Mouse (Mus musculus) heart, embryonic 14.5 days (tissue): ENCODE measurements around the gene Gp6. TPM values are rescaled to one million over a fixed set of nuclear protein-coding genes. Genes with fewer than 3 reads are reported as not detected.

Experiments used
- ATAC-seq: fragments of 200-750 bp; cut with Nextera tagmentation; 2 replicates; pipeline ENCODE4 v1.8.0; 2017; ENCODE audit warnings: low read depth, moderate TSS enrichment; ENCODE audit not compliant: insufficient number of reproducible peaks, insufficient read depth, low FRiP score
- H3K27ac ChIP-seq, 2 experiments: fragments of 200-500 bp in 1 of 2; fragments of 300-500 bp in 1 of 2; sonication (generic) in 1 of 2; replicated peaks in 1 of 2; 2 replicates each; pipeline ENCODE4 v1.5.1; 2012 to 2014; ENCODE audit warnings: low read depth in 2 of 2, low read length in 2 of 2, control low read depth in 1 of 2, mild to moderate bottlenecking in 1 of 2, mixed read lengths in 1 of 2; ENCODE audit not compliant: control insufficient read depth in 1 of 2, insufficient read depth in 1 of 2
- H3K27me3 ChIP-seq: fragments of 300-500 bp; sonication (generic); 2 replicates; pipeline ENCODE4 v1.6.1; 2014; ENCODE audit warnings: mild to moderate bottlenecking, low read length, control low read depth; ENCODE audit not compliant: control insufficient read depth, insufficient read depth
- H3K36me3 ChIP-seq: fragments of 300-500 bp; sonication (generic); 2 replicates; pipeline ENCODE4 v1.6.1; 2014; ENCODE audit warnings: mild to moderate bottlenecking, control low read depth, low read length, mixed read lengths; ENCODE audit not compliant: control insufficient read depth, insufficient read depth
- H3K4me1 ChIP-seq, 2 experiments: fragments of 200-500 bp in 1 of 2; fragments of 300-500 bp in 1 of 2; sonication (generic) in 1 of 2; 2 replicates each; pipeline ENCODE4 v1.6.1; 2012 to 2014; ENCODE audit warnings: low read length in 2 of 2, control low read depth in 1 of 2, mixed read lengths in 1 of 2; ENCODE audit not compliant: control insufficient read depth in 2 of 2, insufficient read depth in 2 of 2
- H3K4me2 ChIP-seq: fragments of 300-500 bp; sonication (generic); 2 replicates; pipeline ENCODE4 v1.6.1; 2014; ENCODE audit warnings: mild to moderate bottlenecking, low read length
- H3K4me3 ChIP-seq, 2 experiments: fragments of 200-500 bp in 1 of 2; fragments of 300-500 bp in 1 of 2; sonication (generic) in 1 of 2; 2 replicates each; pipeline ENCODE4 v1.5.1; 2012 to 2014; ENCODE audit warnings: low read length in 2 of 2, mild to moderate bottlenecking in 2 of 2, control low read depth in 1 of 2, low read depth in 1 of 2, moderate library complexity in 1 of 2; ENCODE audit not compliant: control insufficient read depth in 1 of 2, insufficient read depth in 1 of 2
- H3K9ac ChIP-seq: fragments of 300-500 bp; sonication (generic); 2 replicates; pipeline ENCODE4 v1.6.1; 2014; ENCODE audit warnings: mild to moderate bottlenecking, low read length
- H3K9me3 ChIP-seq: fragments of 300-500 bp; sonication (generic); 2 replicates; pipeline ENCODE4 v1.6.1; 2016; ENCODE audit warnings: low read length, control low read depth; ENCODE audit not compliant: control insufficient read depth
- WGBS: fragments of 180-500 bp; shearing (Covaris S2); extraction: QIAGEN DNeasy Blood & Tissue Kit; methylation state at CpG from one replicate; pipeline ENCODE4 v1.1.7; 2014; 5-methylcytosine and 5-hydroxymethylcytosine counted together
- polyA plus RNA-seq: library from polyadenylated mRNA; unstranded; fragments of >200 nt; fragmentation: Nextera tagmentation; extraction: Ambion mirVana; gene quantifications from 2 replicates; pipeline ENCODE4 v1.2.1, GENCODE M21; 2014

Gene Gp6
- 0.22 and 0.34 TPM in 2 replicates for polyA plus RNA-seq

DNA sequence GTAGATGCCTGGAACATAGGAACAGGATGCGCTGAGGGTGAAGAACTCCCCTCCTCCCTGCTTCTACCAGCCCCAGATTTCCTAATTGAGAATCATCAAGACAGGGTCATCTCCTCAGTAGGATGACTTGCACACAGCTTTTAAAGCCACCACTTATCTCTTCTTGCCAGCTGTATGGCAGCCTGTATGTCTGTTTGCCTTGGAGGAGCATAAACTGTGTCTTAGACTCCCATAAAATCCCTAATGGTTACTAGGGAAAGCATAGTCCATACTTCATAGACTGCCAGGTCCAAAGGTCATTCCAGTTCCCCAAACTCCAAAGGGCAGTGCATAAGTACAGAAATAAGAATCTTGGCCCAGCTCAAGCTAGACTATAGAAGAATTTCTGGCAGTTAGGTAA is at the start of gene Gp6:
Gene Gp6 (minus strand): TSS at position 15 of the 400 bp plus-strand sequence.
- ATAC-seq = no peak
- Histone ChIP-seq H3K36me3 (no peaks in the 10 kb centered on the region), H3K9ac (no peak within 1 kb of the TSS), H3K4me3 (no peak within 1 kb of the TSS), H3K4me1 (no peaks in the 10 kb centered on the region), H3K9me3 (no peaks in the 10 kb centered on the region), H3K27ac (no peak within 1 kb of the TSS), H3K4me2 (no peak within 1 kb of the TSS), H3K27me3 (no peaks in the 10 kb centered on the region)
- 83% methylated on average over 1 of the region's 1 CpGs for WGBS

DNA sequence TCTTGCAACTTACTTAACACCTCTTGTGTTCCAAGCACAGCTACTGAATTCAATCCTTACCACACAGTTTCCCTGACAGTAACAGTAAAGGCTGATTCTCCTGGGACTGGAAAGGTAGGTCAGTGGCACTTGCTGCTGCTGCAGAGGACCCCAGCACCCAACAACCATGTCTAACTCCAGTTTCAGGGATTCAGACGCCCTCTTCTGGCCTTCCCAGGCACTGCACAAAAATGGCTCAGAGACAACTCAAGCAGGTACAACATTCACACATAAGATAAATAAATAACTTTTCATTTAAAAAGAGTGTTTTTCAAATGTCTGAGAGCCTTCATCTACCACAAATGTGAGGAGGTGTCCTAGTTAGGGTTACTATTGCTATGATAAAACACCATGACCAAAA is 49.6 kb upstream of the Gp6 start:
- WGBS = 4% methylated on average over 1 of the region's 1 CpGs
- H3K9ac ChIP-seq = no peak overlapping the region
- ATAC-seq = no peak

DNA sequence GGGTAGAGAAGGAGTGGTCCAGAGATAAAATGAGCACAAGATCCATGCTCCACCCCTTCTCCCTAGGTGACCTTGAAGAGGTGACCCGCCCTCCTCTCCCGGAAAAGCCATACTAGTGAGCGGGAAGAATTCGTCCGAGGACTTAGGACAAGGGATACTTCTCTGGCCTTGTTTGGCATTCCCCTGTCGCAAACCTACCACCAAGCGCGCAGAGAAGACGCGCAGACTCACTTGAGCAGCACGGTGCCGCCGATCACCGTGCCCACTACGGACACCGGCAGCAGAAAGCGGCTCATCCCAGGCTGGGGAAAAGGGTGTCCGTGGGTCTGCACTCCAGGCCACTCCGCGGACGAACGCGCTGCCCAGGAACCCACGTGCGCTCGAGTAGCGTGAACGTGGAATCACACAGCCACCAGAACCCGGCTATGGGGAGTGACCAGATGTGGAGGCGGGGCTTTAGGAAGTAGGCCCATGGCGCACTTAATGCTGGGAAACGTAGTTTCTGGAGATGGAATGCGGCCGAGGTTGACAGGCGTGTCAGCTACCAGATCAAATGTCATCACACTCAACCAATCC is 47.8 kb upstream of the Gp6 start, which contains the start of gene Rdh13:
Gene Rdh13 (minus strand): TSS at position 434 of the 576 bp plus-strand sequence.
- ATAC-seq = peak; percentile 95
- WGBS = 0% methylated on average over 35 of the region's 35 CpGs
- H3K4me1 ChIP-seq = peaks cover 0 to 5% of the 10 kb centered on the region in 2 experiments; a peak in 1 of 4 replicates

More for the DNA sequence above, 49.6 kb upstream of the Gp6 start:
- Histone ChIP-seq H3K36me3 (peaks cover 21% of the 10 kb centered on the region), H3K4me3 (no peak overlapping the region), H3K27me3 (no peaks in the 10 kb centered on the region), H3K4me2 (no peak overlapping the region), H3K27ac (no peak overlapping the region), H3K4me1 (peaks cover 0 to 5% of the 10 kb centered on the region in 2 experiments; a peak in 1 of 4 replicates), H3K9me3 (no peaks in the 10 kb centered on the region)

DNA sequence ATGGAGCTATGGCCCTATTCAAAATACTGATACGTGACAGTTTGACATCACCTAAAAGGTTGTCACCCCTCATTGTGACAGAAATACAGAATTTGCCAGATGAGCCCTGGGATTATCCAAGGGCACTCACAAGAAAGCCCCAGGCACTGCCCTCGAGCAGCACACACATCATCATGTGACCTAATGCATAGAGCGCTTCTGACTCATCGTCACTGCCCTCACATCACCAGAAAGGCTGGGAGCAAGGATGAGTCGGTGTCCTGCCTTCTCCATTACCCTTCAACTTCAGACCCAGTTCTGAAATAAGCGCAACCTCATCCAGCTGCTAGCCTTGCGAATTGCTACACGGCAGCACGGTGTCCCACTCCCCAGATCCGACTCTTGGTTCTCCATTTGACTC is 43.0 kb upstream of the Gp6 start:
- 87% methylated on average over 10 of the region's 10 CpGs for WGBS
- H3K9me3 ChIP-seq = no peaks in the 10 kb centered on the region
- no peak overlapping the region for H3K9ac ChIP-seq
- no peak overlapping the region for H3K27ac ChIP-seq
- H3K27me3 ChIP-seq = no peaks in the 10 kb centered on the region
- H3K4me2 ChIP-seq = no peak overlapping the region
- peaks cover 79% of the 10 kb centered on the region for H3K36me3 ChIP-seq
- H3K4me3 ChIP-seq = no peak overlapping the region
- no peak for ATAC-seq
- peaks cover 0 to 5% of the 10 kb centered on the region in 2 experiments; a peak in 1 of 4 replicates for H3K4me1 ChIP-seq

More for the DNA sequence above, 47.8 kb upstream of the Gp6 start, which contains the start of gene Rdh13:
- Histone ChIP-seq H3K27ac (peak within 1 kb of the TSS; percentile 93), H3K4me3 (peak within 1 kb of the TSS; percentile 71 to 84), H3K36me3 (peaks cover 40% of the 10 kb centered on the region), H3K9ac (peak within 1 kb of the TSS; percentile 77), H3K9me3 (no peaks in the 10 kb centered on the region), H3K4me2 (peak within 1 kb of the TSS; percentile 70), H3K27me3 (no peaks in the 10 kb centered on the region)

DNA sequence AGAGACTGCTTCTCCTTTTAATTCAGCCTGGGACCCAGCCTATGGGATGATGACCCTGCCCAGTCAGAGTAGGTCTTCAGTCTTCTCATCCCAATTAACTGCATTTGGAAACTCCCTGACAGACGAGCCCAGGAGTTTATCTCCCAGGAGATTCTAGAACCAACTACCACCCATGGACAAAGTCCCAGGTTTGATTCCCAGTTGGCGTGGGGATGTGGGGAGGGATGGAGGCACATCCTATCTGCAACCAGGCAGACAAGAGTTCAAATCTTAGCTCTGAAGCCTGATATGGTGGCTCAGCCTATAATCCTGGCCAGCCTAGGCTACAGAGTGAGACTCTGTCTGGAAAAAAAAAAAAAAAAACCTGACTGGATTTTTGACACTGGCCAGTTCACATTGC is 40.2 kb upstream of the Gp6 start:
- H3K27me3 ChIP-seq = no peaks in the 10 kb centered on the region
- H3K36me3 ChIP-seq = peaks cover 92% of the 10 kb centered on the region
- no peak overlapping the region for H3K9ac ChIP-seq
- no peaks in the 10 kb centered on the region for H3K4me1 ChIP-seq
- H3K27ac ChIP-seq = no peak overlapping the region
- no peaks in the 10 kb centered on the region for H3K9me3 ChIP-seq
- no peak overlapping the region for H3K4me3 ChIP-seq
- ATAC-seq = no peak
- H3K4me2 ChIP-seq = no peak overlapping the region
- 87% methylated on average over 2 of the region's 2 CpGs for WGBS

DNA sequence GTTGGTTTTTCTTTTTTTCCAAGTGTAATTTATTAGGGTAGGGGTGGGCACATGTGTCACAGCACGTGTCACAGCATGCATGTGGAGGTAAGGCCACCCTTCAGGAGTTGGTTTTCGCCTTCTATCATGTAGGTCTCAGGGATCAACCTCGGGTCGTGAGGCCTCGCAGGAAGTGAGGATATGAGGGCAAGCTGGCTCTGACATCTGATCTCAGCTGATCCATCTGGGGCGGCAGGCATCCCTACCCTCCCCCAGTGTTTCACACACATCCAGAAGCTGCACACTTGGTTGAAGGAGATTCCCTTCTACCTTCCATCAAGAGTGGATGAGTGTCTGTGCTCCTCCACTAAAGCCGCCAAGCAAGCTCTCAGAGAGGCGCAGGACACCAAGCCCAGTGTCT is 34.5 kb upstream of the Gp6 start:
- no peak overlapping the region for H3K9ac ChIP-seq
- no peak overlapping the region for H3K4me2 ChIP-seq
- no peak overlapping the region for H3K4me3 ChIP-seq
- peaks cover 97% of the 10 kb centered on the region for H3K36me3 ChIP-seq
- H3K9me3 ChIP-seq = no peaks in the 10 kb centered on the region
- ATAC-seq = no peak
- no peak overlapping the region for H3K27ac ChIP-seq
- H3K4me1 ChIP-seq = no peaks in the 10 kb centered on the region
- no peaks in the 10 kb centered on the region for H3K27me3 ChIP-seq
- 94% methylated on average over 8 of the region's 8 CpGs for WGBS

DNA sequence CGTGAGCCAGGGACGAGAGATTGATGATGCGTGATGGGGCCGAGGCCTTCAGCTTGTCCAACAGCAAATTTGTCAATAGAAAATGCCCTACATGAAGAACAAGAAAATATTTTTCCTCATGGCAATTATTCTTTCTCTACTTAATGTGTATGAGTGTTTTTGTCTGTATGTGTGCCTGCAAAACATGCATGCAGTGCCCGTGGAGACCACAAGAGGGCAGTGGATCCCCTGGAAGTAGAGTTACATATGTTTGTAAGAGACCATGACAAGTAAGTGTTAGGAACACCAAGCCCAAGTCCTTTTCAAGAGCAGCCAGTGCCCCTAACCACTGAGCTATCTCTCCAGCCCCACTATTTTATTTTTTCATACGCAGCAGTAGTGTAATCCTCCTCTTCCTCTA is 34.0 kb upstream of the Gp6 start:
- no peak for ATAC-seq
- H3K4me2 ChIP-seq = no peak overlapping the region
- no peaks in the 10 kb centered on the region for H3K9me3 ChIP-seq
- WGBS = 80% methylated on average over 6 of the region's 6 CpGs
- no peak overlapping the region for H3K27ac ChIP-seq
- peaks cover 97% of the 10 kb centered on the region for H3K36me3 ChIP-seq
- H3K9ac ChIP-seq = no peak overlapping the region
- H3K27me3 ChIP-seq = no peaks in the 10 kb centered on the region
- H3K4me1 ChIP-seq = no peaks in the 10 kb centered on the region
- H3K4me3 ChIP-seq = no peak overlapping the region
